Mouse (Mus musculus) midbrain, embryonic 16.5 days (tissue): ENCODE results near the gene Comp. TPM values are rescaled to one million over a fixed set of nuclear protein-coding genes. Genes with fewer than 3 reads are reported as not detected.

Experiments
- ATAC-seq: fragments of 200-750 bp; cut with Nextera tagmentation; 2 replicates; pipeline ENCODE4 v1.8.0; 2017; ENCODE audit warnings: moderate TSS enrichment
- H3K27ac ChIP-seq: fragments of 300-500 bp; sonication (generic); 2 replicates; pipeline ENCODE4 v1.5.1; 2014; ENCODE audit warnings: mild to moderate bottlenecking, low read length, mixed read lengths
- H3K27me3 ChIP-seq: fragments of 300-500 bp; sonication (generic); 2 replicates; pipeline ENCODE4 v1.6.1; 2014; ENCODE audit warnings: low read depth, low read length, mixed read lengths; ENCODE audit not compliant: control insufficient read depth, insufficient read depth
- H3K36me3 ChIP-seq: fragments of 300-500 bp; sonication (generic); 2 replicates; pipeline ENCODE4 v1.6.1; 2014; ENCODE audit warnings: mild to moderate bottlenecking, low read length, moderate library complexity, mixed read lengths; ENCODE audit not compliant: control insufficient read depth, insufficient read depth
- H3K4me1 ChIP-seq: fragments of 300-500 bp; sonication (generic); 2 replicates; pipeline ENCODE4 v1.6.1; 2014; ENCODE audit warnings: mild to moderate bottlenecking, low read length, mixed read lengths; ENCODE audit not compliant: control insufficient read depth, insufficient read depth
- H3K4me2 ChIP-seq: fragments of 300-500 bp; sonication (generic); 2 replicates; pipeline ENCODE4 v1.6.1; 2014; ENCODE audit warnings: mild to moderate bottlenecking, low read length, mixed read lengths
- H3K4me3 ChIP-seq: fragments of 300-500 bp; sonication (generic); 2 replicates; pipeline ENCODE4 v1.5.1; 2014; ENCODE audit warnings: low read depth, mild to moderate bottlenecking, low read length, moderate library complexity, mixed read lengths
- H3K9ac ChIP-seq: fragments of 300-500 bp; sonication (generic); 2 replicates; pipeline ENCODE4 v1.6.1; 2014; ENCODE audit warnings: low read depth, low read length, mixed read lengths
- H3K9me3 ChIP-seq: fragments of 300-500 bp; sonication (generic); replicated peaks from 2 replicates; pipeline ENCODE4 v1.6.1; 2014; ENCODE audit warnings: mild to moderate bottlenecking, low read length, mixed read lengths; ENCODE audit not compliant: control insufficient read depth, poor library complexity, severe bottlenecking
- WGBS: fragments of 180-500 bp; shearing (Covaris S2); extraction: QIAGEN DNeasy Blood & Tissue Kit; methylation state at CpG from one replicate; pipeline ENCODE4 v1.1.7; 2014; 5-methylcytosine and 5-hydroxymethylcytosine counted together
- polyA plus RNA-seq: library from polyadenylated mRNA; unstranded; fragments of >200 nt; fragmentation: Nextera tagmentation; extraction: Ambion mirVana; gene quantifications from 2 replicates; pipeline ENCODE4 v1.2.1, GENCODE M21; 2015

Comp gene
- polyA plus RNA-seq, 1 experiment from 2014 or later: 0.36 TPM

DNA sequence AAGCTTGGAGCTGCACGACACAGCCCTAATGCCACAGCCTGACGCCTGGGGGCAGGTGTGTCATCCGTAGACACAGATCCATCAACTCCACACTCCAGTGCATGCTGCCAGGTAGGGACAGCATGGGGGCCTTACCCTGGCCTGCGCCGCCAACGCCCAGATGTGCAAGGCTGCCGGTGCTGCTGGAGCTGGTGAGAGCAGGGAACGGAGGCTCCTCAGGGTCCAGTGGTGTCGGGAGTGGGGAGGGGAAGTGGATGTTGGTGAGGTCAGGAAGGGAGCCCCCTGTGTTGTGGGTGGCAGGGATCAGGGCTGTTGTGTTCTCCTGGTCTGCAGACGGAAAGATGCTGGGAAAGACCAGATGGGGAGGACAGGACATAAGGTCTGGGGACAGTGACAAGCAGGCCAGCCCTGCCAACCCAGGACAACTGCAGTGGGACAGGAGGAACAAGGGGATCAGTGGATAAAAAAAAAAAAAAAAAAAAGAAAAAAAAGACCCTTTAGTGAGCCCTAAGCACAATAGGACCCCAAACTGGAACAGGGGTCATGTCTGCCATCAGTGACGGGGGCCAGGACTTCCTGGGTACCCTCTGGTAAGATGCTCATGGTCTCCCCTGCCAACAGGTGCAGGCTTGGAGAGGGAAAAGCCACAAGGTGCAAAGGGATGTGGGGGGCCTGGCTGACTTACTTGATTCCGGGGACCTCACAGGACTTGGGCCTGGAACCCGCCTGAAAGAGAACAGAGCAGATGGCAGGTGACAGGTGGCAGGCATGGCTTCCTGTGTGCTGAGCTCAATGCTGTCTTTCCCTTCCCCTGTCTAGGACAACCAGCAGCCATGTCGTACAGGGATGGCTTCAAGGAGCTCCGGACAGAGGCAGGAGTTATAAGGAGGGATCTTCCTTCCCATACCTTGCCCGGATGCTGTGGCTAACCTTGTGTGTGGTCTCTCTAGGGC is 24.5 kb downstream of the Comp start:
- Histone ChIP-seq H3K27me3 (no peaks in the 10 kb centered on the region), H3K9me3 (no peaks in the 10 kb centered on the region), H3K4me2 (no peak overlapping the region), H3K4me1 (no peaks in the 10 kb centered on the region), H3K9ac (no peak overlapping the region), H3K27ac (no peak overlapping the region), H3K4me3 (no peak overlapping the region), H3K36me3 (peaks cover 16% of the 10 kb centered on the region)
- WGBS: 88% methylated on average over 16 of the region's 16 CpGs
- no peak for ATAC-seq

GRCm38 (mm10) chr8:70404212-70404611 is 30.9 kb downstream of the Comp start:
- Histone ChIP-seq H3K27me3 (no peaks in the 10 kb centered on the region), H3K4me3 (no peak overlapping the region), H3K4me1 (peaks cover 13% of the 10 kb centered on the region), H3K9ac (no peak overlapping the region), H3K36me3 (peaks cover 12% of the 10 kb centered on the region), H3K4me2 (no peak overlapping the region), H3K9me3 (no peaks in the 10 kb centered on the region), H3K27ac (no peak overlapping the region)
- ATAC-seq: no peak
- 98% methylated on average over 3 of the region's 3 CpGs for WGBS

DNA sequence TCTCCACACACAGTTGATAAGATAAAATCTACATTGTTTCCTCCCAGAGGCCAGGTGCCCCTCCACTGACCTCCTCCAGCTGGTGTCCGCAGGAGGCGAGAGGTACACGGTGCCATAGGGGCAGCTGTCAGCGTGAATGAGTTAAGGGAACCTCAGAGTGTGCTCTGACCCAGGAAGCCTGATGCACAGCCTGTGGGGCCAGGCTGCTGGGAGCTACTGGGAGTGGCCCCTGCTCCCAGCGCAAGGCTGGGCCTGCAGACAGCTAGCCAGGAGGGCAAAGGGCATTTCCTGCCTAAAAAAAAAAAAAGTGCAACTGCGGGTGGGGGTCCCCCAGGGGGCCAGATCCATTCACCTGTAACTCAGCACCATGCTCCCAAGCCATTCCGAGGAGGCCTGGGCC is 31.8 kb downstream of the Comp start:
- H3K4me1 ChIP-seq: peaks cover 17% of the 10 kb centered on the region
- H3K4me2 ChIP-seq: no peak overlapping the region
- no peak overlapping the region for H3K9ac ChIP-seq
- WGBS: 70% methylated on average over 7 of the region's 7 CpGs
- no peaks in the 10 kb centered on the region for H3K9me3 ChIP-seq
- no peaks in the 10 kb centered on the region for H3K27me3 ChIP-seq
- no peak for ATAC-seq
- peaks cover 9% of the 10 kb centered on the region for H3K36me3 ChIP-seq
- H3K4me3 ChIP-seq: no peak overlapping the region
- H3K27ac ChIP-seq: no peak overlapping the region

- no peak for ATAC-seq
- no peak overlapping the region for H3K4me3 ChIP-seq
- no peaks in the 10 kb centered on the region for H3K27me3 ChIP-seq
- H3K9ac ChIP-seq: no peak overlapping the region
- peaks cover 9% of the 10 kb centered on the region for H3K36me3 ChIP-seq
- H3K4me2 ChIP-seq: no peak overlapping the region
- no peaks in the 10 kb centered on the region for H3K9me3 ChIP-seq
- 83% methylated on average over 11 of the region's 11 CpGs for WGBS
- peaks cover 17% of the 10 kb centered on the region for H3K4me1 ChIP-seq
- H3K27ac ChIP-seq: no peak overlapping the region
Observed at GRCm38 (mm10) chr8:70406427-70407069, 33.2 kb downstream of the Comp start.

- peak; percentile 37 for ATAC-seq
- Histone ChIP-seq H3K4me2 (no peak overlapping the region), H3K4me3 (no peak overlapping the region), H3K9me3 (no peaks in the 10 kb centered on the region), H3K9ac (peak overlapping the region; percentile 48), H3K4me1 (peaks cover 17% of the 10 kb centered on the region), H3K27me3 (no peaks in the 10 kb centered on the region), H3K27ac (peak overlapping the region; percentile 50; the same call in 1 of the 2 replicates), H3K36me3 (peaks cover 4% of the 10 kb centered on the region; the same call in 1 of the 2 replicates)
- WGBS: 30% methylated on average over 6 of the region's 6 CpGs
Observed at GRCm38 (mm10) chr8:70408301-70408700, 34.9 kb downstream of the Comp start.

GRCm38 (mm10) chr8:70409019-70409418 is 35.7 kb downstream of the Comp start:
- WGBS: 75% methylated on average over 10 of the region's 10 CpGs
- ATAC-seq: no peak
- Histone ChIP-seq H3K27ac (peak overlapping the region; percentile 52), H3K4me1 (peaks cover 17% of the 10 kb centered on the region), H3K36me3 (peaks cover 4% of the 10 kb centered on the region; the same call in 1 of the 2 replicates), H3K4me2 (no peak overlapping the region), H3K4me3 (no peak overlapping the region), H3K9ac (peak overlapping the region; percentile 48), H3K27me3 (no peaks in the 10 kb centered on the region), H3K9me3 (no peaks in the 10 kb centered on the region)

DNA sequence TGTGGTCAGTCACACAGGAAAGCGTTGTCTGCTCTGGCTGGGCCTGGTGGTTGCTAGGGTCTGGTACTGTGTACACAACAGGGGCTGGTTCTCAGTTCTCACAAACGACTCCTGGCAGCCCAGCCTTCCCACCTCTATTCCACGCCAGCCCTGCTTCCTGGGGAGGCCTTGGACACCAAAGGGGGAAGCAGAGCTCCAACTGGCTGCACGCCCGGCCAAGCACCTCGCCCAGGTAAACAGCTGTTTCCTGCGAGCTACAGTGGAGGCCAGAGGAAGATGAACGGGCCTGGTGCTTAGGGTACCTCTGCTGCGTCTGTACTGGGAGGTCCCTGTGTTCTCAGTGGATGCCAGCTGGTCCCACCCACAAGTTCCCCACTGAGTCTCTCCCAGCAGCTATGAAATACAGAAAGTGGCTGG is 36.1 kb downstream of the Comp start:
- no peak for ATAC-seq
- peak overlapping the region; percentile 48; the same call in 1 of the 2 replicates for H3K9ac ChIP-seq

DNA sequence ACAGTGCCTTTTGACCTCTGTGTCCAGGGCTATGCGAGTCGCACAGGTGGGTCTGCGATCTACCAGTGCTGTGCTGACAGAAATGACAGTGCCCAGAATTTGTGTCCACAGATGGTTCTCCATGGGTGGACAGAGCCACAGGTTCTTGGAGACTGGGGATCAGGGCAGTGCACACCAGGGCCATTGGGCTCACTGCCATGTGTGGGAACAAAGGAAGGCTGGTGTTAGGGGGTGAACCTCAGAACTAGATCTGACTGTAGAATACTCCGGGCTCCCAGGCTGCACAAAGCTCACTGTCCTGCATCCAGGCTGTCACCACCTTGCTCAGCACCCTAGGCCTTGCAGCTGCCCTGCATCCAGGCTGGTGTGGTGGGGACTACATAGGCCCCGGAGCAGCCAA is 36.9 kb downstream of the Comp start:
- H3K4me1 ChIP-seq: peaks cover 17% of the 10 kb centered on the region
- no peak overlapping the region for H3K4me2 ChIP-seq
- no peaks in the 10 kb centered on the region for H3K9me3 ChIP-seq
- no peaks in the 10 kb centered on the region for H3K27me3 ChIP-seq
- no peak for ATAC-seq
- H3K36me3 ChIP-seq: no peaks in the 10 kb centered on the region
- no peak overlapping the region for H3K27ac ChIP-seq
- no peak overlapping the region for H3K4me3 ChIP-seq
- WGBS: 95% methylated on average over 5 of the region's 5 CpGs
- no peak overlapping the region for H3K9ac ChIP-seq

More for the DNA sequence above, 36.1 kb downstream of the Comp start:
- WGBS: 66% methylated on average over 9 of the region's 9 CpGs
- Histone ChIP-seq H3K4me1 (peaks cover 17% of the 10 kb centered on the region), H3K27ac (peak overlapping the region; percentile 52), H3K9me3 (no peaks in the 10 kb centered on the region), H3K36me3 (peaks cover 1% of the 10 kb centered on the region; the same call in 1 of the 2 replicates), H3K4me2 (no peak overlapping the region), H3K27me3 (no peaks in the 10 kb centered on the region), H3K4me3 (no peak overlapping the region)
